Mouse (Mus musculus): ENCODE results near the gene Unc5c. TPM values are rescaled to one million over a fixed set of nuclear protein-coding genes. Genes with fewer than 3 reads are reported as not detected.

The Unc5c gene
- polyA plus RNA-seq, 2 experiments = 0.18 to 0.25 TPM

DNA sequence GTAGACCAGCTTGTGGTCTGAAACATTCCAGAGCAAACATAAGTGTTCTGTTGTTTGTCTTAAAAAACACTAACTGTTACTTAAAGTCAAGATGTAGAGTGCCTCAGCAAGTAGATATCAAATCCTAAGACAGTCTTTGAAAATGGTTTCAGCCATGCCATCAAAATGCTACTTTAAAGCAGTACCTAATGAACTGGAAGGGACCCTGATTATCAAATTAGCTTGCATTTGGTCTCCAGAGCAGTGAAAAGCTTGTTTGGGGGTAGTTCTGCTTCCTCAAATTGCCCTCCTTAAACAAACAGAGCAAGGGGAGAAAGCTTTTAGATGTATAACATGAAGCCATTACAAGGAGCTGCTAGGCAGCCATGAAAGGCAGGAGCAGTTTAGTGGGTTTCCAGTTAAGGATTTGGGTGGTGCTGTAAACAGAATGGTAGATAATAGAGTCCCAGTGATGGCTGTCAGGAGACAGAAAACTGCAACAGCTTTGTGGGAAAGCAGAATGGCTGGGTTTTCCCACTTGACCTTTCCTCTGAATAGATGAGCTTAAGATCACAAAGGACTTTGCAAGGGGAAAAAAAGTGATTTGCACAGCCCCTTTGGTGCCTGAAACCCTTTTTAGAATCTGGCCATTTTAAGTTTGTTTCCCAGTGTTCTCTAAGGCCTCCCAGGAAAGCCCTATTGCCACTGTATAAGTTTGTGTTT is 116.3 kb downstream of the Unc5c start:
- Histone ChIP-seq H3K27ac (no peak overlapping the region), H3K4me2 (ENCODE audit: low read depth) (no peak overlapping the region), H3K9me3 (ENCODE audit: control insufficient read depth, low read length) (no peaks in the 10 kb centered on the region)

GRCm38 (mm10) chr3:141581892-141582214 is 116.8 kb downstream of the Unc5c start:
- H3K27me3 ChIP-seq (ENCODE audit: control insufficient read depth, insufficient read depth, low read length) = no peaks in the 10 kb centered on the region
- no peak overlapping the region for H3K9ac ChIP-seq (replicated peaks)
- no peak overlapping the region for H3K4me2 ChIP-seq (ENCODE audit: low read depth)
- no peak for DNase-seq (ENCODE audit: low read depth in 3 of 3, low spot score in 3 of 3)
- no peak for TF ChIP-seq CTCF (IDR thresholded peaks at IDR 0.05; ENCODE audit: low read depth)
- TF ChIP-seq EP300 (IDR thresholded peaks at IDR 0.05; ENCODE audit: low read depth) = no peak
- no peak overlapping the region for H3K4me3 ChIP-seq (ENCODE audit: insufficient read depth in 1 of 2, low read depth in 2 of 2, low read length in 2 of 2)
- H3K27ac ChIP-seq = no peak overlapping the region
- no peaks in the 10 kb centered on the region for H3K36me3 ChIP-seq (replicated peaks; ENCODE audit: control insufficient read depth, insufficient read depth, low read depth)
- no peaks in the 10 kb centered on the region for H3K9me3 ChIP-seq (ENCODE audit: control insufficient read depth, low read length)
- no peaks in the 10 kb centered on the region for H3K4me1 ChIP-seq (replicated peaks; ENCODE audit: control insufficient read depth in 2 of 2, insufficient read depth in 2 of 2, low read length in 1 of 2)
- no peak for ATAC-seq (ENCODE audit: insufficient read depth)

More for the DNA sequence above, 116.3 kb downstream of the Unc5c start:
- no peak for TF ChIP-seq CTCF (IDR thresholded peaks at IDR 0.05; ENCODE audit: low read depth)
- no peak for TF ChIP-seq EP300 (IDR thresholded peaks at IDR 0.05; ENCODE audit: low read depth)
- Histone ChIP-seq H3K4me1 (replicated peaks; ENCODE audit: control insufficient read depth in 2 of 2, insufficient read depth in 2 of 2, low read length in 1 of 2) (no peaks in the 10 kb centered on the region), H3K27me3 (ENCODE audit: control insufficient read depth, insufficient read depth, low read length) (no peaks in the 10 kb centered on the region), H3K4me3 (ENCODE audit: insufficient read depth in 1 of 2, low read depth in 2 of 2, low read length in 2 of 2) (no peak overlapping the region), H3K36me3 (replicated peaks; ENCODE audit: control insufficient read depth, insufficient read depth, low read depth) (no peaks in the 10 kb centered on the region), H3K9ac (replicated peaks) (no peak overlapping the region)
- no peak for DNase-seq (ENCODE audit: low read depth in 3 of 3, low spot score in 3 of 3)
- no peak for ATAC-seq (ENCODE audit: insufficient read depth)

- 71% methylated on average over 1 of the region's 1 CpGs for WGBS (ENCODE audit: insufficient replicate concordance)
- TF ChIP-seq CTCF (IDR thresholded peaks at IDR 0.05; ENCODE audit: low read depth) = no peak
- TF ChIP-seq EP300 (IDR thresholded peaks at IDR 0.05; ENCODE audit: low read depth) = no peak
- DNase-seq (ENCODE audit: low read depth in 3 of 3, low spot score in 3 of 3) (no peak), ATAC-seq (ENCODE audit: insufficient read depth) (no peak)
- H3K27me3 ChIP-seq (ENCODE audit: control insufficient read depth, insufficient read depth, low read length) = no peaks in the 10 kb centered on the region
- H3K27ac ChIP-seq = no peak overlapping the region
- no peaks in the 10 kb centered on the region for H3K36me3 ChIP-seq (replicated peaks; ENCODE audit: control insufficient read depth, insufficient read depth, low read depth)
- no peaks in the 10 kb centered on the region for H3K4me1 ChIP-seq (replicated peaks; ENCODE audit: control insufficient read depth in 2 of 2, insufficient read depth in 2 of 2, low read length in 1 of 2)
- H3K4me3 ChIP-seq (ENCODE audit: insufficient read depth in 1 of 2, low read depth in 2 of 2, low read length in 2 of 2) = no peak overlapping the region
- H3K4me2 ChIP-seq (ENCODE audit: low read depth) = no peak overlapping the region
- H3K9ac ChIP-seq (replicated peaks) = no peak overlapping the region
- H3K9me3 ChIP-seq (ENCODE audit: control insufficient read depth, low read length) = no peaks in the 10 kb centered on the region
Measured at GRCm38 (mm10) chr3:141583180-141583579, 118.2 kb downstream of the Unc5c start.

- Histone ChIP-seq H3K4me3 (ENCODE audit: insufficient read depth in 1 of 2, low read depth in 2 of 2, low read length in 2 of 2) (no peak overlapping the region), H3K4me2 (ENCODE audit: low read depth) (no peak overlapping the region), H3K9ac (replicated peaks) (no peak overlapping the region), H3K36me3 (replicated peaks; ENCODE audit: control insufficient read depth, insufficient read depth, low read depth) (no peaks in the 10 kb centered on the region), H3K4me1 (replicated peaks; ENCODE audit: control insufficient read depth in 2 of 2, insufficient read depth in 2 of 2, low read length in 1 of 2) (no peaks in the 10 kb centered on the region), H3K27ac (no peak overlapping the region), H3K9me3 (ENCODE audit: control insufficient read depth, low read length) (no peaks in the 10 kb centered on the region), H3K27me3 (ENCODE audit: control insufficient read depth, insufficient read depth, low read length) (no peaks in the 10 kb centered on the region)
- ATAC-seq (ENCODE audit: insufficient read depth) = no peak
- no peak for TF ChIP-seq CTCF (IDR thresholded peaks at IDR 0.05; ENCODE audit: low read depth)
- TF ChIP-seq EP300 (IDR thresholded peaks at IDR 0.05; ENCODE audit: low read depth) = no peak
- 65% methylated on average over 4 of the region's 4 CpGs for WGBS (ENCODE audit: insufficient replicate concordance)
- DNase-seq (ENCODE audit: low read depth in 3 of 3, low spot score in 3 of 3) = no peak
Measured at GRCm38 (mm10) chr3:141589392-141590012, 124.5 kb downstream of the Unc5c start.

GRCm38 (mm10) chr3:141593249-141593648 is 128.2 kb downstream of the Unc5c start:
- Histone ChIP-seq H3K4me3 (ENCODE audit: insufficient read depth in 1 of 2, low read depth in 2 of 2, low read length in 2 of 2) (no peak overlapping the region), H3K4me2 (ENCODE audit: low read depth) (no peak overlapping the region), H3K36me3 (replicated peaks; ENCODE audit: control insufficient read depth, insufficient read depth, low read depth) (no peaks in the 10 kb centered on the region), H3K4me1 (replicated peaks; ENCODE audit: control insufficient read depth in 2 of 2, insufficient read depth in 2 of 2, low read length in 1 of 2) (no peaks in the 10 kb centered on the region), H3K9me3 (ENCODE audit: control insufficient read depth, low read length) (no peaks in the 10 kb centered on the region), H3K27ac (no peak overlapping the region), H3K27me3 (ENCODE audit: control insufficient read depth, insufficient read depth, low read length) (no peaks in the 10 kb centered on the region), H3K9ac (replicated peaks) (no peak overlapping the region)
- 71% methylated on average over 5 of the region's 5 CpGs for WGBS (ENCODE audit: insufficient replicate concordance)
- ATAC-seq (ENCODE audit: insufficient read depth) (no peak), DNase-seq (ENCODE audit: low read depth in 3 of 3, low spot score in 3 of 3) (no peak)
- TF ChIP-seq CTCF (IDR thresholded peaks at IDR 0.05; ENCODE audit: low read depth) (no peak), EP300 (IDR thresholded peaks at IDR 0.05; ENCODE audit: low read depth) (no peak)
